In the genomic region with DNA sequence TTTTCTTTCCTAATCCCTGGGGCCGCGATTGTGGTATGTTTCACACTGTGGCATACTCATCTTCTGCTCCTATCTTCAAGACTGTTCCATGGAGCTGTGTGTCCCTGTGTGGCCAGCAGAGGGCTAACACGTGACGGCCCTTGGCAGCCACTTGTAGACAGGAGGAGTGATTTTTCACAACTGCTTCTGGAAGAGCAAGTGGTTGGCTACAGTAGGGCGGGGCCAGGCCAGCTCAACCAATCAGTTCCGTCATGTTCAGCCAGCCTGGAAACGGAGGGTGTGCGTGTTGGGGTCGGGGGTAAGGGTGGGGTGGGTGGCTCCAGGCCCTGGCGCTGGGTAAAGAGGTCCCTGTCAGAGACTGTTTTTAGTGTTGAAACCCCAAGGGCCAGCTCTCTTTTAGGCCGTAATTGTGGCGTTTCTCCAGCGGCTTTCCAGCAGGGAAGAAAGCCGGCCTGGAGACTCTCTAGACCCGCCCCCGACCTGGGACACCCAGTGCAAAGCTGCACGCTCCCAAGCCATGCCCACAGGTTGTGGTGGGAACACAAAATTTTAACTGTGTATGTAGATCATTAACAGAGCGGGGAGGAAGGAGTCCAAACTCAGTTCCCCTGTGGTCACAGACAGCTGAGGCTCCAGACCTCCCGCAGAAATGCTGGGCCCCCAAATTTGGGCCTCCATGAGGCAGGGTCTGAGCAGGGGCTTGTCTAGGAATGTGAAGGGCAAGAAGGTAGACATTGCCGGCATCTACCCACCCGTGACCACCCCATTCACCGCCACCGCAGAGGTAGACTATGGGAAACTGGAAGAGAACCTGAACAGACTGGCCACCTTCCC, we compare ENCODE assay signal across 1 mouse cellular context.
TF ChIP-seq lines count a peak whose summit lies in the region.

TSS of gene Hoga1 (plus strand) at position 342 of the 834 bp plus-strand sequence.

TF ChIP-seq in MEL, 35 proteins besides CTCF, POLR2A, EP300 and RAD21 (continued from another document):
- TF ChIP-seq RCOR1 (IDR thresholded peaks at IDR 0.05; ENCODE audit: low read depth, low read length): peak; percentile 67
- TF ChIP-seq TCF12 (IDR thresholded peaks at IDR 0.05; ENCODE audit: low read depth, low read length): no peak
- no peak for TF ChIP-seq E2F4 (IDR thresholded peaks at IDR 0.05; ENCODE audit: borderline replicate concordance, low read depth, low read length)
- TF ChIP-seq NRF1 (IDR thresholded peaks at IDR 0.05; ENCODE audit: insufficient read depth, low read depth, low read length, poor library complexity, severe bottlenecking): no peak
- peak; percentile 46 to 80; a peak in 3 of 4 replicates for TF ChIP-seq USF2 (IDR thresholded peaks at IDR 0.05; ENCODE audit: borderline replicate concordance in 1 of 2, insufficient read depth in 1 of 2, low read depth in 1 of 2, low read length in 2 of 2)
